19 mouse cellular contexts compared by ENCODE assay signal in genomic region chr1:93092582-93092981, GRCm38 (mm10). TPM values are rescaled to one million over a fixed set of nuclear protein-coding genes. Genes with fewer than 3 reads are reported as not detected.
DNase-seq lines count a peak whose midpoint lies in the region.
"Had no signal": no experiment of that assay in that cellular context is flagged by ENCODE, and none has a peak within 500 bp of the region (broad histone marks: within the 10 kb centered on the region; RNA-seq: fewer than 3 reads in every experiment).

No protein-coding gene starts in this region.

- intact Hi-C loops in heart, postnatal 14 days (cut with DNase I) = no loop called here

- DNase-seq in cerebellum, adult 11 months = peak; percentile 1
- DNase-seq in cerebellum, adult 18-20 months = no peak
- peak; percentile 14 for DNase-seq in cerebellum, adult 9-11 months
- no peak for DNase-seq in cerebellum, postnatal 10 days
- DNase-seq in heart, adult 11 months = peak; percentile 55
- DNase-seq in heart, postnatal 14 days = no peak
- peak; percentile 54 for DNase-seq in brain, adult 2 months (ENCODE audit: low read depth, low spot score)
- DNase-seq: adrenal gland, adult 8-10 months; adrenal gland, postnatal 25 days; cerebellum, adult 9-10 months; gastrocnemius, postnatal 10 days; gastrocnemius, postnatal 36 days; heart, postnatal 36 days; kidney, adult 11 months had no signal

RNA-seq across cellular contexts. Expression of gene Kif1a, which starts 9.2 kb away (rescaled TPM):
- total RNA-seq in heart, postnatal 14 days (2021) = 1 to 10 TPM; 1.7 to 2.6 TPM
- total RNA-seq: common myeloid progenitor, adult 5-6 weeks; granulocyte monocyte progenitor cell, adult 5-6 weeks had no signal

RNA-seq across cellular contexts. Expression of gene Agxt, which starts 42.5 kb away (rescaled TPM):
- not detected for total RNA-seq in heart, postnatal 14 days (2021)
- total RNA-seq: adrenal gland, postnatal 25 days; common myeloid progenitor, adult 5-6 weeks; ES-E14; gastrocnemius, adult 18-20 months; granulocyte monocyte progenitor cell, adult 5-6 weeks; heart, adult 8-10 months; heart, postnatal 36 days had no signal

Comparison
In these comparisons a context has a peak if more than half of its experiments do, and no peak if none do; other contexts are left out.
1. DNase-seq: peak in cerebellum, adult 11 months (single experiment), cerebellum, adult 9-11 months (single experiment), heart, adult 11 months (single experiment) and brain, adult 2 months (single experiment); none in cerebellum, adult 18-20 months (0 of 2), cerebellum, postnatal 10 days (0 of 2) and heart, postnatal 14 days (0 of 2).